Mouse (Mus musculus): ENCODE results near the gene Megf6. TPM values are rescaled to one million over a fixed set of nuclear protein-coding genes. Genes with fewer than 3 reads are reported as not detected.

Megf6 gene
- polyA plus RNA-seq, 1 experiment: not detected

DNA sequence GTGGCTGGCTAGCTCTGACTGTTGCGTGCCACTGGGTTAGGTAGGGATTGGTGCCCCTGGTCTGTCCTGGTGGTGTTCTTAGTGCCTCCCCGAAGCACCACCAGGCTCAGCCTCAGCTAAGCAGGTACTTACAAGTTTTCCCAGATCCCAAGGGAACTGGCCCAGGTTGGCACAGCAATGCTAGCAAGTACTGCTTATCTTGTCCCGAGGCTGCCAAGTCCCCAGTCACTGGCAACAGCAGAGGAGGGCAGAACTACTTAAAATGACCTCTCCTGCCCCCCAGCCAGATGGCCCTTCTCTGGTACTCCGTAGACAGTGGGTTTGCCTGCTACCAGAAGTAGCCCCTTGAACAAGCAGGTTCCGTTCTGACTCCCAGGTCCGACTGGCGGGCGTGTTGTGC lies 68.7 kb downstream of the Megf6 start:
- H3K9me3 ChIP-seq: peaks cover 5% of the 10 kb centered on the region
- no peaks in the 10 kb centered on the region for H3K36me3 ChIP-seq (replicated peaks; ENCODE audit: low read length)
- no peak for TF ChIP-seq GATA1 (IDR thresholded peaks at IDR 0.05; ENCODE audit: borderline replicate concordance, low read length)
- H3K4me1 ChIP-seq: no peaks in the 10 kb centered on the region
- H3K4me3 ChIP-seq (replicated peaks): no peak overlapping the region
- peaks cover 49% of the 10 kb centered on the region for H3K27me3 ChIP-seq (replicated peaks)

DNA sequence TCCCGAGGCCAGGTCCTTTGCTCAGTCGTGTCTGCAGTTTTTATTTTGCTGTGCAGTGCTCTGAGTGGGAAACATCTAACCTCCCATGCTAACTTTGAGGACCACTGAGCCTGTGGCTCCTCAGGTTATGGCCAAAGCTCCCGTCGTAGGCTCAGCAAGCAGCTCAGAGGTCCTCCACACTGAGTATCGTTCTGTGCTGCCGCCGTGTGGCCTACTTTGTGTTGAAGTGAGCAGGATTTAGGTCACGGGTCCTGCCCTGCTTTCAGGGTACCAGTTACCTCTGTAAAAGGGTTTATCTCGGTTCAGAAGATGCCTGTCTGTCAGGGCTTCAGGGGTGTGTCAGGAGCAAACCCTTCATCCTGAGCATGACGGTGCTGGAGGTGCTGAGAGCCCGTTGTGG lies 70.1 kb downstream of the Megf6 start:
- no peak overlapping the region for H3K4me3 ChIP-seq (replicated peaks)
- no peaks in the 10 kb centered on the region for H3K9me3 ChIP-seq
- H3K4me1 ChIP-seq: no peaks in the 10 kb centered on the region
- H3K27me3 ChIP-seq (replicated peaks): peaks cover 54% of the 10 kb centered on the region
- no peaks in the 10 kb centered on the region for H3K36me3 ChIP-seq (replicated peaks; ENCODE audit: low read length)
- TF ChIP-seq GATA1 (IDR thresholded peaks at IDR 0.05; ENCODE audit: borderline replicate concordance, low read length): no peak
- no peak for TF ChIP-seq FLI1 (IDR thresholded peaks at IDR 0.05; ENCODE audit: low read length)

GRCm38 (mm10) chr4:154245342-154245741 lies 74.8 kb downstream of the Megf6 start:
- peaks cover 14% of the 10 kb centered on the region for H3K4me1 ChIP-seq
- TF ChIP-seq GATA1 (IDR thresholded peaks at IDR 0.05; ENCODE audit: borderline replicate concordance, low read length): no peak
- TF ChIP-seq FLI1 (IDR thresholded peaks at IDR 0.05; ENCODE audit: low read length): no peak
- H3K4me3 ChIP-seq (replicated peaks): no peak overlapping the region
- H3K36me3 ChIP-seq (replicated peaks; ENCODE audit: low read length): no peaks in the 10 kb centered on the region
- H3K27me3 ChIP-seq (replicated peaks): peaks cover 51% of the 10 kb centered on the region
- no peaks in the 10 kb centered on the region for H3K9me3 ChIP-seq

DNA sequence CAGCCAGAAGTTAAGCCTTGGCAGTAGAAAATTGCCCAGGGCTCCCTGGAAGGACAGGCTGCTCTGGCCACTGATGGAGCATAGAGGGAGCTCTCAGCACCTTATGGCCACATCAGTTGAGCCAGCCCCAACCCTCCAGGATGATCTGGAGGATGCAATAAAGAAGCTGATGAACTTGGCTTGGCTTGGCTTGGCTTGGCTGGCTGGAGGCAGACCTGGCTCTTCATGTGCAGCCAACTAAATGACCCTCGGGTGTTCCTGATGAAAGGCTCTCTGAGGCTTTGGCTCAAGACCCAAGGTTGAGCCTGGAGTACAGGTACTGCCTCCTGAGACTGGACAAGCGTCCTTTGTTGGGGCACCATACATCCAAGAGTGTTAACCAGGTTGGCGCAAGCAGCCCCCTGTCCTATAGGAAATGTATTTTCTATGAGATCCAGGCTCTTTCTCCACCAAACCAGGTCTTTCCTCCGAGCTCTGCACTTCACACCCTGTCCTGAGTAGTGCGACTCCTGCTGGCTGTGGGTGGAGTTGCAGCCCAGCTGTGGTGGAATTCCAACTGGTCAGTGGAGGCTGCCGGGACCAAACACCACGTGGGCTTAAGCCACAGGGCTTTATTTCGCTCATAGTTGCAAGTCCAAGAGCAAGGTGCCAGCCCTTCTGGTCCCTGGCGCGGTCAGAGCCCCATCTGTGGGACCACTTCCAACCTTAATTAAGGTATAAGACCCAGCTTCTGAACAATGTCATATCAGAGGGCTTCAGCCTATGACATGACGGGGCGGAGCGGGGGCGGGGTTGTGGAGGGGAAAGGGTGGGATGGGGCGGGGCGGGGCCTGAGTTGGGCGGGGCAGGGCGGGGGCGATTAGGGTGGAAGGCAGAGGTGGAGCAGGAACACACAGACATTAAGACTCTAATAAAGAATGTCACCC lies 75.8 kb downstream of the Megf6 start:
- H3K4me3 ChIP-seq (replicated peaks): peak overlapping the region; percentile 88

DNA sequence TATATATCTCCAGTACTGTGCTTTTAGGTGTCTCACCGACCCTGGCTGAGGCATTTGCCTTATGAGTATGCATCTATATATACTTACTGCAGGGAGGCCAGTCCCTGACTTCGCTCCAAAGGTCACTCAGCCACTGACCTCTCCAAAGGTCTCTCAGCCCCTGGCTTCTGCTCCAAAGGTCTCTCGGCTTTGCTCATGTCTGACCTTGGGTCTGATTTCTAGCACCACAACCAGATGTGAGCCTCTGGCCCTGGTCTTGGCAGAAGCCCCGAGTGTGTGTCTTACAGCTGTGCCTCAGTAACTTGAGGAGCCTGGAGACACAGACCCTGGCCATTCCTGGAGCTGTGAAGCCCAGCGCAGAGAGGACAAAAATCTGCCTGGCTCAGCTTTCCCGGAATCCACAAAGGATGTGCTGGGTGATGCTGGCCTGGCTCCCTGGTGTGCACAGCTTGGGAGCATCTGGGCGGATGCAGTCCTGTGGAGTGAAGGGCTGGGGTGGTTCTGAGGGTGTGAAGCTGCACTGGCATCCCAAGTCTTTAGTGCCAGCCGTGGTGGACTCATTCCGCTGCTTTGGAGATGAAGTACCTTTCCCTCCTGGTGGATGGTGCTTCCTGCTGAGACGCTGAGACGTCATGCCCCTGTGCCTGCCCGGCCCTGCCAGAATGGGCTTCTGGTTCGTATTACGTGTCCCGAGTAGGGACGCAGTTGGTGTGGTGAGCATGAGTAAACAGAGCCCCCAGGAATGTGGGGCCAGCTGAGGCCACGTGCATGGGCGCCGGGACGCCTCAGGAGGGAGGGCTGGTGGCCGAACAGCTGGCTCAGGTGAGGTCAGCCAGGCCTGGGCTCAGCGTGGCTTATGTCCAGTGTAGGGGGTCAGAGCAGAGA lies 76.9 kb downstream of the Megf6 start:
- H3K9me3 ChIP-seq: no peaks in the 10 kb centered on the region
- TF ChIP-seq FLI1 (IDR thresholded peaks at IDR 0.05; ENCODE audit: low read length): no peak
- TF ChIP-seq GATA1 (IDR thresholded peaks at IDR 0.05; ENCODE audit: borderline replicate concordance, low read length): no peak
- H3K27me3 ChIP-seq (replicated peaks): peaks cover 44% of the 10 kb centered on the region
- peaks cover 14% of the 10 kb centered on the region for H3K4me1 ChIP-seq
- no peaks in the 10 kb centered on the region for H3K36me3 ChIP-seq (replicated peaks; ENCODE audit: low read length)
- peak overlapping the region; percentile 10 for H3K4me3 ChIP-seq (replicated peaks)

More for the DNA sequence above, 75.8 kb downstream of the Megf6 start:
- TF ChIP-seq GATA1 (IDR thresholded peaks at IDR 0.05; ENCODE audit: borderline replicate concordance, low read length) (no peak), FLI1 (IDR thresholded peaks at IDR 0.05; ENCODE audit: low read length) (no peak)
- no peaks in the 10 kb centered on the region for H3K9me3 ChIP-seq
- H3K36me3 ChIP-seq (replicated peaks; ENCODE audit: low read length): no peaks in the 10 kb centered on the region
- H3K4me1 ChIP-seq: peaks cover 14% of the 10 kb centered on the region
- H3K27me3 ChIP-seq (replicated peaks): peaks cover 44% of the 10 kb centered on the region

DNA sequence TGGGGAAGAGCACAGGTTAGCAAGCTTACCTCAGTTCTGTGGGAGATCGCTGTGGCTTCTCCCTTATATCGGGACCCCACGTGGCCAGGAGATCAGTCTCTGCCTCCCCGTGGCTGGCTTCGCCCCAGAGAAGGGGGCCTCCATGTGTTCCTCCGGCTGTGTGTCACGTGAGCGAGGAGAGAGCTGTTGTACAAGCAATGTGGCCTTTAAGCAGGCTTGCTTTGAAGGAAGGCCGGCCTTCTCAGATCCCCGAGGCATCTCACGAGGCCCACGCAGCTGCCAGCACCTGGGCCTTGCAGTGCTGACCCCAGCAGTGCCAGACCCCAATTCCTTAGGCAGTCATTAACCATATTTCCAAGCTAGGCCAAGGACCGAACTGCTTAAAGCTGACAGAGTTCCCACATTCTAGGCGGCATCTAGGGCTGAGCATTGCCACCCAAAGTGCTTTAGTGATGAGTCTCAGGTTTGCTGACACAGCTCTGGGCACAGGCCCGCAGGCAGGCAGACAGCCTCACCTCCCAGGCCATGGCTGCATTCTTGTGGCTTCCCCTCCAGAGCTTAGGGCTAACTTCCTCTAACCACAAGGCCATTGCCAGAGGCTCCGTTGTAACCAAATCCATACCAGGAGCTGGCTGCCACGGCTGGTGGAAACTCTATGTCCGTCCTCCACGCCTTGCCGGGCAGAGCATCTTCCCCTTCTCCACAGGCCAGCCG lies 77.7 kb downstream of the Megf6 start:
- no peak overlapping the region for H3K4me3 ChIP-seq (replicated peaks)
- H3K36me3 ChIP-seq (replicated peaks; ENCODE audit: low read length): no peaks in the 10 kb centered on the region
- TF ChIP-seq GATA1 (IDR thresholded peaks at IDR 0.05; ENCODE audit: borderline replicate concordance, low read length): no peak
- TF ChIP-seq FLI1 (IDR thresholded peaks at IDR 0.05; ENCODE audit: low read length): no peak
- peaks cover 14% of the 10 kb centered on the region for H3K4me1 ChIP-seq
- peaks cover 45% of the 10 kb centered on the region for H3K27me3 ChIP-seq (replicated peaks)
- H3K9me3 ChIP-seq: no peaks in the 10 kb centered on the region

DNA sequence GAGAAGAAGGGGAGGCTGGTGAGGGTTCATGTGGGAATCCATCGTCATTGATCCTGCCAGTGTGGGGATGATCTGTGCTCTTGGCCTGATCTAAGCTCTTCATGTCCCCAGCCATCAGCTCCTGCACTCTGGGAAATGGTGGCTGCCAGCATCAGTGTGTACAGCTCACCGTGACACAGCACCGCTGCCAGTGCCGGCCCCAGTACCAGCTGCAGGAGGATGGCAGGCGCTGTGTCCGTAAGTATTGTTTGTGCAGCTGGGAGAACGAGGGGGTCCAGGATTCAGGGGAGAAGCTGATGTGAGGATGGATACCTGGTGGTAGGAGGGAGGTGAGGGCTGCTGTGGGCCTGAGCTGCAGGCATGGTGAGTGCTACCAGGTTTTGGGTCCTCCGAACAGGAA lies 78.8 kb downstream of the Megf6 start:
- no peaks in the 10 kb centered on the region for H3K36me3 ChIP-seq (replicated peaks; ENCODE audit: low read length)
- H3K4me3 ChIP-seq (replicated peaks): no peak overlapping the region
- no peaks in the 10 kb centered on the region for H3K9me3 ChIP-seq
- no peak for TF ChIP-seq GATA1 (IDR thresholded peaks at IDR 0.05; ENCODE audit: borderline replicate concordance, low read length)
- TF ChIP-seq FLI1 (IDR thresholded peaks at IDR 0.05; ENCODE audit: low read length): no peak
- peaks cover 14% of the 10 kb centered on the region for H3K4me1 ChIP-seq
- H3K27me3 ChIP-seq (replicated peaks): peaks cover 45% of the 10 kb centered on the region

DNA sequence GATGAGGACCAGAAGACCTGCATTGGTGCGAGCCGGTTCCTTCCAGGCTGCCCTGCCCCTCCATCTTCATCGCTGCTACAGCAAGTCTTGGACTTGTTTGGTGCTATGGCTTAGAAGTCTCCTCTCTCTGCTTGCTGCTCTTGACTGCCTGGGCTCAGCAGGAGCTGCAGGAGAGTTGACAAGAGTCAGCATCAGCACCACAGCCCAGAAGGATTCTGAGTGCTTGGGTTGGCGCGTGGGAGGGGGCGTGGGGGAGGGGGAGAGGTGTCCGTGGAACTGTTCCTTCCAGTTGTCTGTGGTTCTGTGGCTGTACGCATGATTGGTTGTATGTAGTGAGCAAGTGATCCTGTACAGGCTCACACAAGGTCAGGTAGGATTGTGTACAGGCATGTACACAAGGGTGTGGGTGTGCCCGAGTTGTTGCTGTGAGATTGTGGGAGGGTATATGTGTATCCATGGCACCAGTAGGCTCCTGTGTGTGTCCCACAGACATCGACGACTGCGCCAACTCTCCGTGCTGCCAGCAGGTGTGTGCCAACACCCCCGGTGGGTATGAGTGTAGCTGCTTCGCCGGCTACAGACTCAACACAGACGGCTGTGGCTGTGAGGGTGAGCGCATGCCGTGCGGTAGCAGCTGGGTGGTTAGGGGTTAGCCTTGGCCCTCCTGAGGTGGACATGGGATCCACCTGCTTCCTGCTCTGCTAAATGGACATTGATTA lies 82.2 kb downstream of the Megf6 start:
- Histone ChIP-seq H3K9me3 (no peaks in the 10 kb centered on the region), H3K4me1 (peaks cover 5% of the 10 kb centered on the region; the same call in 1 of the 2 replicates), H3K4me3 (replicated peaks) (no peak overlapping the region), H3K36me3 (replicated peaks; ENCODE audit: low read length) (no peaks in the 10 kb centered on the region), H3K27me3 (replicated peaks) (peaks cover 36% of the 10 kb centered on the region)
- TF ChIP-seq FLI1 (IDR thresholded peaks at IDR 0.05; ENCODE audit: low read length): no peak

DNA sequence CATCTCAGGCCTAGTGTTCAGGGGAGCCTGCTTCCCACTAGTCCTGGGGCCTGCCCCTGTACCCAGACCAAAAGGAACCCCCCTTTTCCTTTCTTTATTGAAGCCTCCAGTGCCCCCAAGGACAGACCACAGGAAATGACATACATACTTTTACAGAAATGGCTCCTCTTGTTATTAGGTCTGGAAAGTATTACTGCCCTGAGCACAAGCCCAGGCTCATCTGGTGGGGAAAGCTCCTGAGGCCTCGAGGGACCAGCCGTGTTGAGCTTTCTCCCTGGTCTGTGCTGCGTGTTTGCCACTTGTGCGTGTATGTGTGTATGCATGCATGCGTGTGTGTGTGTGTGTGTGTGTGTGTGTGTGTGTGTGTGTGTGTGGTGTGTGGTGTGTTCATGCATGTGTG lies 90.2 kb downstream of the Megf6 start:
- no peak for TF ChIP-seq GATA1 (IDR thresholded peaks at IDR 0.05; ENCODE audit: borderline replicate concordance, low read length)
- no peak for TF ChIP-seq FLI1 (IDR thresholded peaks at IDR 0.05; ENCODE audit: low read length)
- Histone ChIP-seq H3K9me3 (0 out of 2 replicates have a peak, but pooled peaks cover 6% of the 10 kb centered on the region), H3K36me3 (replicated peaks; ENCODE audit: low read length) (no peaks in the 10 kb centered on the region), H3K4me1 (peaks cover 5% of the 10 kb centered on the region; the same call in 1 of the 2 replicates), H3K27me3 (replicated peaks) (peaks cover 11% of the 10 kb centered on the region), H3K4me3 (replicated peaks) (peak overlapping the region; percentile 50)

Data from megakaryocyte, embryonic 14.5 days (primary cell).